ENCODE assay signal across 14 mouse cellular contexts in the genomic region with DNA sequence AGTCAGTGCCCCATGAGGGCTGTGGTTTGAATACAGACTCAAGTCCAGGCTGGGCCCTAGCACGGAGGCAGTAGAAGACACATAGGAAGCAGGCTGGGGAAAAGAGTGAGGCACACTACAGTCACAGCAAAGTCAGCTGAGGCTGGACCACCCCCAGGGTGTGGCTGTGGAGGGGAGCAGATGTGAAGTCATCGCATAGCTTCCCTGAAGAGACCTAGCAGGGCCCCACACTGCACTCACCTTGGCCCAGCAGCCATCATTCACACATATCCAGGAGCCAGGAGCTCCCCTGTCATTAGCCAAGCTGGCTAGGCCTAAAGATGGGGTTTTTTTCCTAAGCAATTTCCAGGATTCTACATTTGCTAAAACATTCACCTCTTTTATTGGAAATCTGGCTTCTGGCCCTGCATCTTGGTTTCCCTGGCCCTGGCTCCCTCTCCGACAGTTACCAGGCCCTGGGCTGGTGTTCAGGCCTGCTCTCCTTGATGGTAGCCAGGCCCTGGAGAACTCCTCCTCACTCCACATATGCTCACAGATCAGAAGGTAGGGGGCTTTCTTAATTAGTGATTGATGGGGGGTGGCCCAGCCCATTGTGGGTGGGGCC. TPM values are rescaled to one million over a fixed set of nuclear protein-coding genes. Genes with fewer than 3 reads are reported as not detected.
DNase-seq lines count a peak whose midpoint lies in the region; ATAC-seq and TF ChIP-seq lines count a peak whose summit lies in the region.
"Had no signal": no experiment of that assay in that cellular context is flagged by ENCODE, and none has a peak within 500 bp of the region (broad histone marks: within the 10 kb centered on the region; RNA-seq: fewer than 3 reads in every experiment).

No protein-coding gene starts in this region.

- H3K9ac ChIP-seq in heart, adult 2 months (ENCODE audit: low read depth, low read length), result no peak overlapping the region
- no peak overlapping the region for H3K9ac ChIP-seq in intestine, embryonic 14.5 days (ENCODE audit: low read length)
- no peak overlapping the region for H3K9ac ChIP-seq in intestine, postnatal 0 days (ENCODE audit: low read depth, low read length)
- no peak overlapping the region for H3K9ac ChIP-seq in intestine, embryonic 16.5 days (ENCODE audit: low read depth, low read length)
- H3K9ac ChIP-seq in stomach, postnatal 0 days (ENCODE audit: low read length), result no peak overlapping the region; the same call in 1 of the 2 replicates
- H3K9ac ChIP-seq: hindbrain, embryonic 14.5 days; liver, embryonic 12.5 days had no signal

- H3K4me1 ChIP-seq in heart, embryonic 10.5 days, result peaks cover 51% of the 10 kb centered on the region
- H3K4me1 ChIP-seq in heart, adult 2 months (ENCODE audit: control insufficient read depth, insufficient read depth, low read length), result peaks cover 2% of the 10 kb centered on the region
- H3K4me1 ChIP-seq in intestine, embryonic 14.5 days (replicated peaks; ENCODE audit: control insufficient read depth, insufficient read depth, low read length), result peaks cover 23% of the 10 kb centered on the region
- H3K4me1 ChIP-seq in intestine, postnatal 0 days (replicated peaks; ENCODE audit: control insufficient read depth, insufficient read depth, low read length), result no peaks in the 10 kb centered on the region
- peaks cover 16% of the 10 kb centered on the region for H3K4me1 ChIP-seq in intestine, embryonic 16.5 days (ENCODE audit: control insufficient read depth, insufficient read depth, low read length)
- H3K4me1 ChIP-seq in stomach, postnatal 0 days (replicated peaks; ENCODE audit: control insufficient read depth, insufficient read depth), result 0 out of 2 replicates have a peak, but pooled peaks cover 2% of the 10 kb centered on the region

- H3K79me2 ChIP-seq in heart, adult 2 months (replicated peaks; ENCODE audit: control insufficient read depth, insufficient read depth, low read length), result no peaks in the 10 kb centered on the region

- WGBS in heart, embryonic 10.5 days, result 66% methylated on average over 3 of the region's 3 CpGs
- WGBS in heart, adult 2 months, result 71% methylated on average over 3 of the region's 3 CpGs
- WGBS in intestine, embryonic 14.5 days, result 54% methylated on average over 3 of the region's 3 CpGs
- WGBS in intestine, postnatal 0 days, result 72% methylated on average over 3 of the region's 3 CpGs
- 63% methylated on average over 3 of the region's 3 CpGs for WGBS in intestine, embryonic 16.5 days
- 63% methylated on average over 3 of the region's 3 CpGs for WGBS in stomach, postnatal 0 days

- H3K27ac ChIP-seq in heart, embryonic 10.5 days, result peak overlapping the region; percentile 73
- H3K27ac ChIP-seq in heart, adult 2 months, result no peak overlapping the region; the same call in 1 of the 2 replicates
- peak overlapping the region; percentile 8 for H3K27ac ChIP-seq in intestine, embryonic 14.5 days (ENCODE audit: low read depth)
- H3K27ac ChIP-seq in intestine, postnatal 0 days (ENCODE audit: low read depth, low read length), result no peak overlapping the region
- H3K27ac ChIP-seq in intestine, embryonic 16.5 days (ENCODE audit: low read length), result peak overlapping the region; percentile 57
- H3K27ac ChIP-seq in stomach, postnatal 0 days (replicated peaks), result peak overlapping the region; percentile 40; the same call in 1 of the 2 replicates
- H3K27ac ChIP-seq: kidney, postnatal 0 days; liver, embryonic 12.5 days had no signal

- H3K4me2 ChIP-seq in intestine, embryonic 14.5 days (ENCODE audit: low read length), result no peak overlapping the region
- no peak overlapping the region for H3K4me2 ChIP-seq in intestine, postnatal 0 days (replicated peaks; ENCODE audit: low read depth)
- H3K4me2 ChIP-seq in intestine, embryonic 16.5 days (ENCODE audit: low read depth, low read length), result no peak overlapping the region
- H3K4me2 ChIP-seq in stomach, postnatal 0 days (replicated peaks; ENCODE audit: low read depth), result no peak overlapping the region
- H3K4me2 ChIP-seq: hindbrain, embryonic 14.5 days; liver, embryonic 12.5 days had no signal

- no peak for TF ChIP-seq EP300 in heart, adult 2 months (IDR thresholded peaks at IDR 0.05; ENCODE audit: insufficient read depth, low read depth, low read length)
- TF ChIP-seq EP300 in stomach, postnatal 0 days (optimal IDR thresholded peaks at IDR 0.05), result no peak

- no peaks in the 10 kb centered on the region for H3K27me3 ChIP-seq in heart, embryonic 10.5 days (ENCODE audit: insufficient read depth, poor library complexity, severe bottlenecking)
- no peaks in the 10 kb centered on the region for H3K27me3 ChIP-seq in heart, adult 2 months (ENCODE audit: control insufficient read depth, insufficient read depth, low read length)
- no peaks in the 10 kb centered on the region for H3K27me3 ChIP-seq in intestine, embryonic 14.5 days (replicated peaks; ENCODE audit: control insufficient read depth, insufficient read depth, low read length)
- no peaks in the 10 kb centered on the region for H3K27me3 ChIP-seq in intestine, postnatal 0 days (replicated peaks; ENCODE audit: control insufficient read depth, insufficient read depth, low read length)
- H3K27me3 ChIP-seq in intestine, embryonic 16.5 days (replicated peaks; ENCODE audit: control insufficient read depth, insufficient read depth, low read length), result no peaks in the 10 kb centered on the region
- H3K27me3 ChIP-seq in stomach, postnatal 0 days (ENCODE audit: control insufficient read depth, insufficient read depth, low read length), result no peaks in the 10 kb centered on the region
- H3K27me3 ChIP-seq: liver, embryonic 12.5 days had no signal

- peaks cover 31% of the 10 kb centered on the region for H3K36me3 ChIP-seq in heart, embryonic 10.5 days
- H3K36me3 ChIP-seq in heart, adult 2 months (ENCODE audit: control insufficient read depth, insufficient read depth, low read length), result no peaks in the 10 kb centered on the region
- 0 out of 2 replicates have a peak, but pooled peaks cover 4% of the 10 kb centered on the region for H3K36me3 ChIP-seq in intestine, embryonic 14.5 days (ENCODE audit: control insufficient read depth, insufficient read depth, low read length)
- 0 out of 2 replicates have a peak, but pooled peaks cover 6% of the 10 kb centered on the region for H3K36me3 ChIP-seq in intestine, postnatal 0 days (ENCODE audit: control insufficient read depth, insufficient read depth)
- no peaks in the 10 kb centered on the region; the same call in 1 of the 2 replicates for H3K36me3 ChIP-seq in intestine, embryonic 16.5 days (ENCODE audit: control insufficient read depth, insufficient read depth, low read length)
- no peaks in the 10 kb centered on the region for H3K36me3 ChIP-seq in stomach, postnatal 0 days (ENCODE audit: control insufficient read depth, insufficient read depth, low read length)

- H3K9me3 ChIP-seq in heart, embryonic 10.5 days, result no peaks in the 10 kb centered on the region
- no peaks in the 10 kb centered on the region for H3K9me3 ChIP-seq in intestine, embryonic 14.5 days (ENCODE audit: control insufficient read depth, low read length)
- no peaks in the 10 kb centered on the region for H3K9me3 ChIP-seq in intestine, postnatal 0 days (ENCODE audit: control insufficient read depth)
- no peaks in the 10 kb centered on the region for H3K9me3 ChIP-seq in intestine, embryonic 16.5 days (ENCODE audit: control insufficient read depth, low read length)
- no peaks in the 10 kb centered on the region for H3K9me3 ChIP-seq in stomach, postnatal 0 days (ENCODE audit: control insufficient read depth, low read length)
- H3K9me3 ChIP-seq: liver, embryonic 12.5 days had no signal

- TF ChIP-seq CTCF in heart, adult 2 months (IDR thresholded peaks at IDR 0.05), result no peak
- no peak for TF ChIP-seq CTCF in intestine, postnatal 0 days (IDR thresholded peaks at IDR 0.05; ENCODE audit: low read depth)
- no peak for TF ChIP-seq CTCF in stomach, postnatal 0 days (IDR thresholded peaks at IDR 0.05; ENCODE audit: low read depth)

- no peak for TF ChIP-seq POLR2A in heart, adult 2 months (IDR thresholded peaks at IDR 0.05; ENCODE audit: insufficient read depth, low read depth, low read length)

- no peak; the same call in 1 of the 2 replicates for ATAC-seq in intestine, embryonic 14.5 days (replicated peaks; ENCODE audit: low FRiP score, low TSS enrichment, low read depth)
- no peak for ATAC-seq in intestine, postnatal 0 days
- peak; percentile 21; the same call in 1 of the 2 replicates for ATAC-seq in intestine, embryonic 16.5 days
- no peak for ATAC-seq in stomach, postnatal 0 days (ENCODE audit: low FRiP score, low TSS enrichment)
- ATAC-seq: liver, embryonic 12.5 days had no signal

- no peak overlapping the region for H3K4me3 ChIP-seq in heart, embryonic 10.5 days
- H3K4me3 ChIP-seq in heart, adult 2 months, result no peak overlapping the region
- H3K4me3 ChIP-seq in intestine, embryonic 14.5 days (ENCODE audit: low read depth, low read length), result no peak overlapping the region
- no peak overlapping the region for H3K4me3 ChIP-seq in intestine, postnatal 0 days (ENCODE audit: low read depth, low read length)
- no peak overlapping the region for H3K4me3 ChIP-seq in intestine, embryonic 16.5 days (ENCODE audit: low read length)
- no peak overlapping the region for H3K4me3 ChIP-seq in stomach, postnatal 0 days (ENCODE audit: low read depth, low read length)
- H3K4me3 ChIP-seq: liver, embryonic 12.5 days had no signal

- DNase-seq in heart, embryonic 10.5 days (ENCODE audit: low spot score), result no peak
- DNase-seq in heart, adult 2 months, result no peak
- no peak for DNase-seq in intestine, embryonic 14.5 days (ENCODE audit: low spot score)
- DNase-seq in stomach, postnatal 0 days (ENCODE audit: low spot score), result no peak
- DNase-seq in spleen, adult 18-20 months, result no peak
- DNase-seq: cerebellum, adult 11 months; thymus, adult 2 months had no signal

- intact Hi-C loops in heart, adult 2 months (cut with DNase I), result no loop called here

RNA-seq across cellular contexts. Expression of gene Spon2, which starts 21.0 kb away (rescaled TPM):
- 16.9 and 27.0 TPM in 2 replicates for polyA plus RNA-seq in heart, embryonic 10.5 days (2016; fragmentation: Nextera tagmentation; extraction: Ambion mirVana)
- total RNA-seq in heart, adult 2 months (2021), result 10 to 100 TPM in 1 of 2 experiments, 1 to 10 TPM in 1; 2.6 to 13.7 TPM
- polyA plus RNA-seq in heart, adult 2 months (2012; rRNA removed), result 13.8 and 28.5 TPM in 2 replicates
- 17.3 and 19.3 TPM in 2 replicates for polyA plus RNA-seq in intestine, embryonic 14.5 days (2014; fragmentation: Nextera tagmentation; extraction: Ambion mirVana)
- 43.0 and 45.4 TPM in 2 replicates for polyA plus RNA-seq in intestine, postnatal 0 days (2015; fragmentation: Nextera tagmentation; extraction: Ambion mirVana)
- 35.1 and 37.0 TPM in 2 replicates for polyA plus RNA-seq in intestine, embryonic 16.5 days (2015; fragmentation: Nextera tagmentation; extraction: Ambion mirVana)
- polyA plus RNA-seq in stomach, postnatal 0 days (2015; fragmentation: Nextera tagmentation; extraction: Ambion mirVana), result 41.2 and 43.6 TPM in 2 replicates
- total RNA-seq: layer of hippocampus, adult 8-10 months; neutrophil, adult 5-6 weeks had no signal

RNA-seq across cellular contexts. Expression of gene Ctbp1, which starts 35.6 kb away (rescaled TPM):
- 280 and 331 TPM in 2 replicates for polyA plus RNA-seq in heart, embryonic 10.5 days (2016; fragmentation: Nextera tagmentation; extraction: Ambion mirVana)
- total RNA-seq in heart, adult 2 months (2021), result 100 to 1,000 TPM; 213 to 227 TPM
- polyA plus RNA-seq in heart, adult 2 months (2012; rRNA removed), result 175 and 178 TPM in 2 replicates
- 343 and 359 TPM in 2 replicates for polyA plus RNA-seq in intestine, embryonic 14.5 days (2014; fragmentation: Nextera tagmentation; extraction: Ambion mirVana)
- polyA plus RNA-seq in intestine, postnatal 0 days (2015; fragmentation: Nextera tagmentation; extraction: Ambion mirVana), result 139 and 141 TPM in 2 replicates
- polyA plus RNA-seq in intestine, embryonic 16.5 days (2015; fragmentation: Nextera tagmentation; extraction: Ambion mirVana), result 181 and 223 TPM in 2 replicates
- 157 and 165 TPM in 2 replicates for polyA plus RNA-seq in stomach, postnatal 0 days (2015; fragmentation: Nextera tagmentation; extraction: Ambion mirVana)

Comparison
In these comparisons a context has a peak if more than half of its experiments do, and no peak if none do; other contexts are left out.
1. H3K27ac ChIP-seq: peak in heart, embryonic 10.5 days (single experiment), intestine, embryonic 14.5 days (single experiment), intestine, embryonic 16.5 days (single experiment) and stomach, postnatal 0 days (single experiment); none in heart, adult 2 months (single experiment) and intestine, postnatal 0 days (single experiment).